Mouse (Mus musculus) neural tube, embryonic 13.5 days (tissue): ENCODE results near the gene Bmpr2. TPM values are rescaled to one million over a fixed set of nuclear protein-coding genes. Genes with fewer than 3 reads are reported as not detected.
A peak's percentile ranks its signal among the peaks of the same experiment; 100 is the strongest.

ENCODE experiments used
- ATAC-seq: fragments of 200-750 bp; cut with Nextera tagmentation; 2 replicates; pipeline ENCODE4 v1.8.0; 2017; ENCODE audit warnings: low read depth, mild to moderate bottlenecking, moderate TSS enrichment, moderate library complexity
- H3K27ac ChIP-seq: fragments of 300-500 bp; sonication (generic); replicated peaks from 2 replicates; pipeline ENCODE4 v1.5.1; 2015; ENCODE audit warnings: moderate library complexity, mild to moderate bottlenecking, inconsistent platforms
- H3K27me3 ChIP-seq: fragments of 300-500 bp; sonication (generic); 2 replicates; pipeline ENCODE4 v1.6.1; 2015; ENCODE audit warnings: mild to moderate bottlenecking, inconsistent platforms
- H3K36me3 ChIP-seq: fragments of 300-500 bp; sonication (generic); 2 replicates; pipeline ENCODE4 v1.6.1; 2015; ENCODE audit warnings: mild to moderate bottlenecking, inconsistent platforms
- H3K4me1 ChIP-seq: fragments of 300-500 bp; sonication (generic); replicated peaks from 2 replicates; pipeline ENCODE4 v1.6.1; 2015; ENCODE audit warnings: inconsistent platforms
- H3K4me2 ChIP-seq: fragments of 300-500 bp; sonication (generic); 2 replicates; pipeline ENCODE4 v1.6.1; 2015; ENCODE audit warnings: inconsistent platforms, mild to moderate bottlenecking, moderate library complexity
- H3K4me3 ChIP-seq: fragments of 300-500 bp; sonication (generic); 2 replicates; pipeline ENCODE4 v1.5.1; 2015; ENCODE audit warnings: mild to moderate bottlenecking, inconsistent platforms
- H3K9ac ChIP-seq: fragments of 300-500 bp; sonication (generic); 2 replicates; pipeline ENCODE4 v1.6.1; 2015; ENCODE audit warnings: moderate library complexity, mild to moderate bottlenecking, inconsistent platforms
- H3K9me3 ChIP-seq: fragments of 300-500 bp; sonication (generic); 2 replicates; pipeline ENCODE4 v1.6.1; 2016; ENCODE audit warnings: inconsistent platforms
- WGBS: fragments of 180-500 bp; shearing (Covaris S2); methylation state at CpG from one replicate; pipeline ENCODE4 v1.1.7; 2015; 5-methylcytosine and 5-hydroxymethylcytosine counted together
- polyA plus RNA-seq: library from polyadenylated mRNA; unstranded; fragments of >200 nt; fragmentation: Nextera tagmentation; extraction: Ambion mirVana; gene quantifications from 2 replicates; pipeline ENCODE4 v1.2.1, GENCODE M21; 2015

Bmpr2 gene
- polyA plus RNA-seq, 1 experiment from 2014 or later, result 11.8 TPM

DNA sequence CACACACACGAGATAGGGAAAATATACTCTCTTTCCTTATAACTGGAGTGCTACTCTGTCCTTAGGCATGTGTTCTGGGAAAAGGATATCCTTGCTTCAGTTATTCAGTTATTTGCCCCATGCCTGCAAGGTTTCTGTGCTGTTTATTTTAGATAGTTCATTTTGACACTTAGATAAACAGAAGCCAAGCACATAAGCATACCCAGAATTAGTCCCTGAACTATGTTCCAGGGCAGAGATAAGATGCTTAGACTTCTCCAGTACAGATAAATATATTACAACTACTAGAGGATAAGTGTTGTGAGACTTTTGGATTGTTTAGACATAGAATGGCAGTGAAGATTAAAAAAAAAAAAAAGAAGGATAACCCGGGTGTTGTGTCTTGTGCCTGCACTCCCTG is 41.2 kb downstream of the Bmpr2 start:
- Histone ChIP-seq H3K9ac (no peak overlapping the region), H3K4me2 (no peak overlapping the region), H3K27ac (no peak overlapping the region), H3K9me3 (no peaks in the 10 kb centered on the region), H3K4me1 (no peaks in the 10 kb centered on the region), H3K4me3 (no peak overlapping the region), H3K27me3 (no peaks in the 10 kb centered on the region), H3K36me3 (no peaks in the 10 kb centered on the region)
- WGBS, result 91% methylated on average over 2 of the region's 2 CpGs
- no peak for ATAC-seq

DNA sequence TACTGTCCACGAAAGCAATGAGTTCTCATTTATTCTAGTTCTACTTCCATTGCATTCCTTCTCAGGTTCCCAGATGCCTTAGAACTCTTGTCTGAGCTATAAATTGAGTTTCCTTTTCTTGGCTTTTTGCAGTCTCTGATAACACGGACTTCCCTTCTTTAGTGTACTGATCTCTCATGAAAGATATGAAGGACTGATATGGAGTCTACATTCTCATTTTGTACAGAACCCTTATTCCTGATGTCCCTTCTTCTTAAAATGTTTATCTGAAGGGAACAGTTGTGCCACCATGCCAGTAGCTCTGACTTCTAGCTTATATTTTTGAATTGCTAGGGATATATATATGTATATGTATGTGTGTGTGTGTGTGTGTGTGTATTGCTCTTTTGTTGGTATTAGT is 46.7 kb downstream of the Bmpr2 start:
- no peak overlapping the region for H3K9ac ChIP-seq
- H3K27ac ChIP-seq, result no peak overlapping the region
- H3K4me1 ChIP-seq, result no peaks in the 10 kb centered on the region
- no peak overlapping the region for H3K4me2 ChIP-seq
- no peaks in the 10 kb centered on the region for H3K9me3 ChIP-seq
- WGBS, result 76% methylated on average over 2 of the region's 2 CpGs
- no peaks in the 10 kb centered on the region for H3K36me3 ChIP-seq
- no peak for ATAC-seq
- H3K27me3 ChIP-seq, result no peaks in the 10 kb centered on the region
- H3K4me3 ChIP-seq, result no peak overlapping the region

DNA sequence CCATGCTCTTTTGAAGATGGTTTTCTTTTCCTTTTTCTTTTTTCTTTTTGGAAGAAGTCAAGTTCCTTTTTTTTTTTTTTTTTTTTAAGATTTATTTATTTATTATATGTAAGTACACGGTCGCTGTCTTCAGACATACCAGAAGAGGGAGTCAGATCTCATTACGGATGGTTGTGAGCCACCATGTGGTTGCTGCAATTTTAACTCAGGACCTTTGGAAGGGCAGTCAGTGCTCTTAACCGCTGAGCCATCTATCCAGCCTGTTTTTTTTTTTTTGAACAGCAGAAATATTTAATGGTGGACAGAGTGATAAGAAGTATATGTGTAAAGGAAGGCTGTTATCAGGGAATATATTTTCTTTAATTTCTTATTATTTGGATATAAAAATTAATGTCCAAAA is 49.6 kb downstream of the Bmpr2 start:
- no peaks in the 10 kb centered on the region for H3K9me3 ChIP-seq
- no peaks in the 10 kb centered on the region for H3K4me1 ChIP-seq
- H3K4me2 ChIP-seq, result no peak overlapping the region
- H3K27me3 ChIP-seq, result no peaks in the 10 kb centered on the region
- 87% methylated on average over 4 of the region's 4 CpGs for WGBS
- no peak overlapping the region for H3K27ac ChIP-seq
- no peak overlapping the region for H3K9ac ChIP-seq
- ATAC-seq, result no peak
- peaks cover 26% of the 10 kb centered on the region for H3K36me3 ChIP-seq
- H3K4me3 ChIP-seq, result no peak overlapping the region

DNA sequence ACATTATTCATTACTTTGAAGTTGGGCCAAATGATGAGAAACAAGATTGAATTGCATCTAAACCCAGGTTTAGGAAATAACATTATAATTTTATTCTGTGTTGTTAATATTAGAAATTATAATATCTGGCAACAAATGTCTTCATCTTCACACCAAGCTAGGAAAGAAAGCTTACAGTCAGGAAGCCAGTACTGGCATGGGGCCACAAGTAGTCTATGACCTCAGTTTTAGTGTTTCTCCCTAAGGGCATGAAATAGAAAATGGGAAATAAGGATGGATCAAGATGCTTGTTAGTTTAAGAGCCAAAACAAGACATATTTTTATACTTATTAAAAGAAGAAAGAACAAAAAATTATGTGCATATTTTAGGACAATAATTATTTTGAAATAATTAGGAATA is 62.2 kb downstream of the Bmpr2 start:
- no peaks in the 10 kb centered on the region for H3K27me3 ChIP-seq
- no peak overlapping the region for H3K9ac ChIP-seq
- no peak overlapping the region for H3K4me2 ChIP-seq
- peaks cover 13% of the 10 kb centered on the region for H3K36me3 ChIP-seq
- H3K27ac ChIP-seq, result no peak overlapping the region
- H3K9me3 ChIP-seq, result no peaks in the 10 kb centered on the region
- no peak overlapping the region for H3K4me3 ChIP-seq
- H3K4me1 ChIP-seq, result no peaks in the 10 kb centered on the region
- ATAC-seq, result no peak

DNA sequence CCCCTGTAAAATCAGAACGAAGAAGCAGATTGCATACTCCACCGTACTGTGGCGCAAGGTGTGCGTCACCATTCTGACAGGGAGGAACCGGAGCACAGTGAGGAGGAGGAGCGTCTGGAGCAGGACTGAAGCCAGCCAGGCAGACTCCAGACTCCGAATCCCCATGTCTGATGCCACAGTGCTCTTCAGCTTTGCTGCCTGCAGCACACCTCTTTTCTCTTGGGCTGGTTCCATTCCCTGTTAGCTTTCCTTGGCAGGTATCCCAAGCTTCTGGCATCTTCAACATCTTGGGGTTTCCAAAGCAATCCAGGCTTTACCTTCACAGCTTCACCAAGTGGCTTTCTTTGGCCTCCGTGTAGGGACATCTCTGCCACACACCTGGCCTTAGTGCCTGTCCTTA is 63.4 kb downstream of the Bmpr2 start:
- H3K27ac ChIP-seq, result no peak overlapping the region
- H3K9me3 ChIP-seq, result no peaks in the 10 kb centered on the region
- no peaks in the 10 kb centered on the region for H3K27me3 ChIP-seq
- 92% methylated on average over 8 of the region's 8 CpGs for WGBS
- H3K4me3 ChIP-seq, result no peak overlapping the region
- H3K4me1 ChIP-seq, result no peaks in the 10 kb centered on the region
- no peak for ATAC-seq
- H3K36me3 ChIP-seq, result peaks cover 11% of the 10 kb centered on the region
- H3K9ac ChIP-seq, result no peak overlapping the region
- H3K4me2 ChIP-seq, result no peak overlapping the region

DNA sequence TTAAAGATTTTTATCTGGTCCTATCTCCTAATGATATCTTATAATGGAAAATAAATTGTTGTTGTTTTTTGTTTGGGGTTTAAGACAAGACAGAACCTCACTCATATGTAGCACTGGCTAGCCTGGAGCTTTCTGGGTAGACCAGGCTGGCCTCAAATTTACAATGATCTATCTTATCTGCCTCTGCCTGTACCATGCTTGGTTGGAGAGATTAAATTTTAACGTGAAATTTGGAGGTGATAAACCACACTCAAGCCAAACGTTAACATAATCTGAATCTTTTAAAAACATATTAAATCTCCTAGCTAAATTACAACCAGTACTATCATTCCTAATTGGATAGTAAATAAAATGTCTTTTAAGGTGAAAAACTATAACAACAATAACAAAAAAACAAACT is 66.2 kb downstream of the Bmpr2 start:
- H3K4me2 ChIP-seq, result no peak overlapping the region
- WGBS, result 87% methylated on average over 2 of the region's 2 CpGs
- no peaks in the 10 kb centered on the region for H3K9me3 ChIP-seq
- H3K36me3 ChIP-seq, result no peaks in the 10 kb centered on the region; the same call in 1 of the 2 replicates
- peaks cover 3% of the 10 kb centered on the region; the same call in 1 of the 2 replicates for H3K4me1 ChIP-seq
- no peak overlapping the region for H3K9ac ChIP-seq
- H3K4me3 ChIP-seq, result no peak overlapping the region
- H3K27ac ChIP-seq, result no peak overlapping the region
- no peak for ATAC-seq
- H3K27me3 ChIP-seq, result no peaks in the 10 kb centered on the region

DNA sequence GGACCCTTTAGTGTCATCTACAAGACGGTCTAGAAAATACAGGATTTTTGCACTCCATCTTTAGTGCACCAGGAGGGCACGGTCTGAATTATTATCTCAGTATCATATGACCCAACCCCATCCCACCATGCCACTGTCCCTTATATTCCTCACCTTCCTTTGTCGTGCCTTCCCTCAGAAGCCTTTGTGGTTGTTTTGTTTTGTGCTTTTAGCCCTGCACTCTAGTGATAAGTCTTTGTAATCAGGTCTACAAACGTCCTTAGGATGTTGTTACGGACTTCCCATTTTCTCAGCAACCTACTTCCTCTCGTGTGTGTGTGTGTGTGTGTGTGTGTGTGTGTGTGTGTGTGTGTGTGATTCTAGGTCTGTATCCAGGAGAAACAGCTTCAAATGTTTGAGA is 67.0 kb downstream of the Bmpr2 start:
- no peak for ATAC-seq
- no peak overlapping the region for H3K27ac ChIP-seq
- H3K4me1 ChIP-seq, result peaks cover 3% of the 10 kb centered on the region; the same call in 1 of the 2 replicates
- no peak overlapping the region for H3K4me3 ChIP-seq
- H3K36me3 ChIP-seq, result no peaks in the 10 kb centered on the region; the same call in 1 of the 2 replicates
- 77% methylated on average over 6 of the region's 6 CpGs for WGBS
- H3K27me3 ChIP-seq, result no peaks in the 10 kb centered on the region
- no peaks in the 10 kb centered on the region for H3K9me3 ChIP-seq
- no peak overlapping the region for H3K4me2 ChIP-seq
- H3K9ac ChIP-seq, result no peak overlapping the region

DNA sequence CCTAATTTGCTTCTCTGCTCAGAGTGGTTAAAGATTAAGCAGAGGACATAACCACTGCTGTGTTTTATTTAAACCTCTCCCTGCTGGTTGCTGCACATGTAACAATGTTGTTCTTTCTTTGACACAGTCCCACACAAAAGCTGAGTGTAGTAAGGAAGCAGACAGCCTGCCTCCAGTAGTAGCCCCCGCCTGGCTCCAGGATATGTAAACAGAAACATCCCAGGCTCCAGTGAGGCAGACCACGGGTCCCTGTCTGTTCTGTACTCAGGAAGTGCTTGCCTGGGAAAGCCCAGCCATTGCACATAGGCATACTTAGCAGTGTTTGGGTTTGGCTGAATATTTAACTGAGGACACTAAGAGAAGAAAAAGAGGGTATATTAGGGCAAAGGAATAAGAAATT is 70.5 kb downstream of the Bmpr2 start:
- WGBS, result 4% methylated on average over 2 of the region's 2 CpGs
- Histone ChIP-seq H3K27me3 (no peaks in the 10 kb centered on the region), H3K4me3 (no peak overlapping the region), H3K9ac (no peak overlapping the region), H3K4me1 (peaks cover 3% of the 10 kb centered on the region; the same call in 1 of the 2 replicates), H3K27ac (peak overlapping the region; percentile 56; the same call in 1 of the 2 replicates), H3K36me3 (no peaks in the 10 kb centered on the region), H3K9me3 (no peaks in the 10 kb centered on the region), H3K4me2 (no peak overlapping the region)
- peak; percentile 75 for ATAC-seq

DNA sequence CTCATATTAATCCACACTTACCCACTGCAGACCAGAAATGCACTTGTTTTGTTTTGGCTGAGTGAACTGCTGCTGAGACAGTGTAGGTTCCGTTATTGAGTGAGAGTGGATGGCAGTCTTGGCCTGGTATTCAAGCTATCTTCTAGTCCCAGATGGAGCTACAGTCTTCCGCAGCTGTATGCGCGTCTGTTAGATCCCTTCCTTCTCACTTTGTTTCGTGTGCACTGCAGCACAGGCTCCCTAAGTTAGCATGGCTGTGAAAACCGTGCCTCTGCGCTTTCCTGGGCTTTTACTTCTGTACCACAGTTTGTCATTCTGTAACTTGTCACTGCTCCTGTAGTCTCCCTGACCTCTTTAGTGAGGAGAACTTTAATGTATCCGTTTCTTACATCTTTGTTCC is 85.1 kb downstream of the Bmpr2 start:
- no peak overlapping the region for H3K4me3 ChIP-seq
- no peak overlapping the region for H3K9ac ChIP-seq
- peaks cover 43% of the 10 kb centered on the region for H3K36me3 ChIP-seq
- H3K4me2 ChIP-seq, result no peak overlapping the region
- WGBS, result 81% methylated on average over 8 of the region's 8 CpGs
- no peaks in the 10 kb centered on the region for H3K9me3 ChIP-seq
- 0 out of 2 replicates have a peak, but pooled peaks cover 5% of the 10 kb centered on the region for H3K4me1 ChIP-seq
- peak; percentile 27; the same call in 1 of the 2 replicates for ATAC-seq
- no peaks in the 10 kb centered on the region for H3K27me3 ChIP-seq
- peak overlapping the region; percentile 49; the same call in 1 of the 2 replicates for H3K27ac ChIP-seq

DNA sequence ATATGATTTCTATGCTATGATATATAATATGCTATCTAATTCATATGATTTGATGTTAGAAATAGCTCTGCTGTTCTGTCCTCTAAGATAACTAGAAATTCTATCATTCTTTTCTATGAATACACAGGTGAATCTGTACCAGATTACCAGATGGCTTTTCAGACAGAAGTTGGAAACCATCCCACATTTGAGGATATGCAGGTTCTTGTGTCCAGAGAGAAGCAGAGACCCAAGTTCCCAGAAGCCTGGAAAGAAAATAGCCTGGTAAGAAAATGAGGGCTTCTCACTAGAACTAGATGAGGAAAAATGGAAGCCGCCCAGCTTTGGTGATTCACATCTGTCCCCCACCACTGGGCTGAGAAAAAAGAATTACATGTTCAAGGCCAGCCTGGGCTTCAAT is 95.8 kb downstream of the Bmpr2 start:
- no peaks in the 10 kb centered on the region for H3K9me3 ChIP-seq
- no peak overlapping the region for H3K4me2 ChIP-seq
- H3K4me3 ChIP-seq, result no peak overlapping the region
- no peak overlapping the region for H3K9ac ChIP-seq
- H3K27me3 ChIP-seq, result no peaks in the 10 kb centered on the region
- 97% methylated on average over 1 of the region's 1 CpGs for WGBS
- peaks cover 56% of the 10 kb centered on the region for H3K36me3 ChIP-seq
- H3K4me1 ChIP-seq, result no peaks in the 10 kb centered on the region
- H3K27ac ChIP-seq, result no peak overlapping the region
- no peak for ATAC-seq

DNA sequence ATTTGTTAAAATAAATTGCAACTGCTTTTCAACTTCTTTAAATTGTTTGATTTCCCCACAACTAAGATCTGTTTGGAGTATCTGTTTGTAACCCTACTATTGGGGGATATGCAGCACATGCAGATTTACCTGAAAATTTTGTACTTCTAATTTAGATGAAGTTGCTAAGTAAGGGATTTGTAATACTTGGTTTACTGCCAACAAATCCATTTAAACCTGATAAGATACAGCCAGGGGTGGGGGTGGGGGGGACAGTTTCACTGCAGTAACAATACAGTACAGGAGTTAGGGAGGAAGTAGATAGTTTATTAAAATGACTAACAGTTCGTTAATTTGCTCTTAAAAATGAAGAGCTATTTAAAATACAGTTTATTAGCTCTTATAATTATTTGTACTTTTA is 98.9 kb downstream of the Bmpr2 start:
- H3K4me1 ChIP-seq, result no peaks in the 10 kb centered on the region
- no peak overlapping the region for H3K27ac ChIP-seq
- H3K36me3 ChIP-seq, result peaks cover 65% of the 10 kb centered on the region
- no peak overlapping the region for H3K9ac ChIP-seq
- no peak overlapping the region for H3K4me2 ChIP-seq
- no peaks in the 10 kb centered on the region for H3K27me3 ChIP-seq
- no peak for ATAC-seq
- H3K4me3 ChIP-seq, result no peak overlapping the region
- 98% methylated on average over 1 of the region's 1 CpGs for WGBS
- H3K9me3 ChIP-seq, result no peaks in the 10 kb centered on the region

DNA sequence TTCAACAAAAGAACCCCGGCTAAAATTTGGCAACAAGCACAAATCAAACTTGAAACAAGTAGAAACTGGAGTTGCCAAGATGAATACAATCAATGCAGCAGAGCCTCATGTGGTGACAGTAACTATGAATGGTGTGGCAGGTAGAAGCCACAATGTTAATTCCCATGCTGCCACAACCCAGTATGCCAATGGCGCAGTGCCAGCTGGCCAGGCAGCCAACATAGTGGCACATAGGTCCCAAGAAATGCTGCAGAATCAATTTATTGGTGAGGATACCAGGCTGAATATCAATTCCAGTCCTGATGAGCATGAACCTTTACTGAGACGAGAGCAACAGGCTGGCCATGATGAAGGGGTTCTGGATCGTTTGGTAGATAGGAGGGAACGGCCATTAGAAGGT is 104.8 kb downstream of the Bmpr2 start:
- H3K9ac ChIP-seq, result no peak overlapping the region
- peaks cover 68% of the 10 kb centered on the region for H3K36me3 ChIP-seq
- no peak overlapping the region for H3K27ac ChIP-seq
- H3K4me1 ChIP-seq, result no peaks in the 10 kb centered on the region
- no peak for ATAC-seq
- no peaks in the 10 kb centered on the region for H3K9me3 ChIP-seq
- H3K4me3 ChIP-seq, result no peak overlapping the region
- no peak overlapping the region for H3K4me2 ChIP-seq
- H3K27me3 ChIP-seq, result no peaks in the 10 kb centered on the region
- WGBS, result 90% methylated on average over 5 of the region's 5 CpGs

DNA sequence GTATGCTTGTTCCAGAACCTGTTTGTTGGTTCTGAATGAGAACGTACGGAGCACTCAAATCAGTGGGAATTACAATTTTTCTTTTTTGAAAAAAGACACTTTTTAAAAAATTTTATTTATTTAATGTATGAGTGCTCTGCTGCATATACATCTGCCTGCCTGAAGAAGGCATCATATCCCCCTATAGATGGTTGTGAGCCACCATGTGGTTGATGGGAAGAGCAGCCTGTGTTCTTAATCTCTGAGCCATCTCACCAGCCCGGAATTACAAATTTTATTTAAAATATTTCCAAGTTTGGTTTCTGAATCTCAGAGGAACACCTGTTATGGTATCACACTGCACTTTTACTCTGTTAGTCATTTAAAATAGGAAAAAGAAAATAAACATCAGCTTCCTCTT is 110.8 kb downstream of the Bmpr2 start:
- ATAC-seq, result no peak

More for the DNA sequence above, 110.8 kb downstream of the Bmpr2 start:
- 90% methylated on average over 3 of the region's 3 CpGs for WGBS
- Histone ChIP-seq H3K4me2 (no peak overlapping the region), H3K27ac (no peak overlapping the region), H3K4me3 (no peak overlapping the region), H3K4me1 (no peaks in the 10 kb centered on the region), H3K9me3 (no peaks in the 10 kb centered on the region), H3K9ac (no peak overlapping the region), H3K36me3 (peaks cover 38% of the 10 kb centered on the region), H3K27me3 (no peaks in the 10 kb centered on the region)
